Mouse (Mus musculus) limb, embryonic 11.5 days (tissue): ENCODE results near the gene Clec1b. TPM values are rescaled to one million over a fixed set of nuclear protein-coding genes. Genes with fewer than 3 reads are reported as not detected.

Experiments
- ATAC-seq: fragments of 200-750 bp; cut with Nextera tagmentation; 2 replicates; pipeline ENCODE4 v1.8.0; 2017; ENCODE audit warnings: low read depth; ENCODE audit not compliant: insufficient number of reproducible peaks, low FRiP score, low TSS enrichment
- DNase-seq: peaks from one replicate; pipeline ENCODE4 v3.0.0-alpha.2; 2015; ENCODE audit warnings: low spot score
- H3K27ac ChIP-seq: fragments of 300-500 bp; sonication (generic); replicated peaks from 2 replicates; pipeline ENCODE4 v1.5.1; 2014; ENCODE audit warnings: low read depth, mild to moderate bottlenecking, low read length
- H3K27me3 ChIP-seq: fragments of 300-500 bp; sonication (generic); 2 replicates; pipeline ENCODE4 v1.6.1; 2014; ENCODE audit warnings: mild to moderate bottlenecking, low read length, mixed read lengths; ENCODE audit not compliant: control insufficient read depth, insufficient read depth
- H3K36me3 ChIP-seq: fragments of 300-500 bp; sonication (generic); 2 replicates; pipeline ENCODE4 v1.6.1; 2014; ENCODE audit warnings: mild to moderate bottlenecking, low read length, moderate library complexity, mixed read lengths; ENCODE audit not compliant: control insufficient read depth, insufficient read depth
- H3K4me1 ChIP-seq: fragments of 300-500 bp; sonication (generic); 2 replicates; pipeline ENCODE4 v1.6.1; 2014; ENCODE audit warnings: low read length, mixed read lengths; ENCODE audit not compliant: control insufficient read depth, insufficient read depth
- H3K4me2 ChIP-seq: fragments of 300-500 bp; sonication (generic); 2 replicates; pipeline ENCODE4 v1.6.1; 2014; ENCODE audit warnings: low read depth, mild to moderate bottlenecking, moderate library complexity; ENCODE audit not compliant: severe bottlenecking
- H3K4me3 ChIP-seq: fragments of 300-500 bp; sonication (generic); 2 replicates; pipeline ENCODE4 v1.5.1; 2014; ENCODE audit warnings: low read depth, low read length
- H3K9ac ChIP-seq: fragments of 300-500 bp; sonication (generic); 2 replicates; pipeline ENCODE4 v1.6.1; 2014; ENCODE audit warnings: mild to moderate bottlenecking, low read length
- H3K9me3 ChIP-seq: fragments of 300-500 bp; sonication (generic); 2 replicates; pipeline ENCODE4 v1.6.1; 2016; ENCODE audit warnings: low read length; ENCODE audit not compliant: control insufficient read depth
- WGBS: fragments of 180-500 bp; shearing (Covaris S2); extraction: QIAGEN DNeasy Blood & Tissue Kit; methylation state at CpG from one replicate; pipeline ENCODE4 v1.1.7; 2014; 5-methylcytosine and 5-hydroxymethylcytosine counted together
- polyA plus RNA-seq: library from polyadenylated mRNA; unstranded; fragments of >200 nt; fragmentation: Nextera tagmentation; extraction: Ambion mirVana; gene quantifications from 2 replicates; pipeline ENCODE4 v1.2.1, GENCODE M21; 2014

The Clec1b gene
- polyA plus RNA-seq, 1 experiment from 2014 or later, result 6.0 TPM

GRCm38 (mm10) chr6:129369374-129370132, 27.5 kb upstream of the Clec1b start:
- Histone ChIP-seq H3K27ac (no peak overlapping the region), H3K9ac (no peak overlapping the region), H3K27me3 (no peaks in the 10 kb centered on the region), H3K4me2 (no peak overlapping the region), H3K36me3 (no peaks in the 10 kb centered on the region), H3K4me1 (no peaks in the 10 kb centered on the region), H3K4me3 (no peak overlapping the region), H3K9me3 (no peaks in the 10 kb centered on the region)
- 70% methylated on average over 7 of the region's 7 CpGs for WGBS
- no peak for ATAC-seq
- no peak for DNase-seq

GRCm38 (mm10) chr6:129374937-129375471, 22.1 kb upstream of the Clec1b start:
- no peaks in the 10 kb centered on the region for H3K27me3 ChIP-seq
- H3K9me3 ChIP-seq, result no peaks in the 10 kb centered on the region
- no peak overlapping the region for H3K4me3 ChIP-seq
- no peak overlapping the region for H3K4me2 ChIP-seq
- ATAC-seq (no peak), DNase-seq (no peak)
- no peak overlapping the region for H3K27ac ChIP-seq
- H3K4me1 ChIP-seq, result no peaks in the 10 kb centered on the region
- 83% methylated on average over 2 of the region's 2 CpGs for WGBS
- no peak overlapping the region for H3K9ac ChIP-seq
- H3K36me3 ChIP-seq, result no peaks in the 10 kb centered on the region

- Histone ChIP-seq H3K27ac (no peak overlapping the region), H3K27me3 (no peaks in the 10 kb centered on the region), H3K36me3 (no peaks in the 10 kb centered on the region), H3K4me1 (no peaks in the 10 kb centered on the region), H3K4me2 (no peak overlapping the region), H3K9ac (no peak overlapping the region), H3K9me3 (no peaks in the 10 kb centered on the region), H3K4me3 (no peak overlapping the region)
- ATAC-seq, result no peak
- 79% methylated on average over 4 of the region's 4 CpGs for WGBS
- no peak for DNase-seq
These were observed 16.6 kb upstream of the Clec1b start for GRCm38 (mm10) chr6:129380454-129380853.

GRCm38 (mm10) chr6:129381736-129382135, 15.4 kb upstream of the Clec1b start:
- 88% methylated on average over 1 of the region's 1 CpGs for WGBS
- Histone ChIP-seq H3K36me3 (no peaks in the 10 kb centered on the region), H3K27me3 (no peaks in the 10 kb centered on the region), H3K9ac (no peak overlapping the region), H3K27ac (no peak overlapping the region), H3K4me2 (no peak overlapping the region), H3K4me1 (no peaks in the 10 kb centered on the region), H3K9me3 (no peaks in the 10 kb centered on the region), H3K4me3 (no peak overlapping the region)
- ATAC-seq (no peak), DNase-seq (no peak)

- ATAC-seq (no peak), DNase-seq (no peak)
- Histone ChIP-seq H3K27me3 (no peaks in the 10 kb centered on the region), H3K36me3 (no peaks in the 10 kb centered on the region), H3K4me1 (no peaks in the 10 kb centered on the region), H3K4me3 (no peak overlapping the region), H3K9ac (no peak overlapping the region), H3K4me2 (no peak overlapping the region), H3K27ac (no peak overlapping the region), H3K9me3 (no peaks in the 10 kb centered on the region)
- WGBS, result 86% methylated on average over 3 of the region's 3 CpGs
These were observed 13.6 kb upstream of the Clec1b start for GRCm38 (mm10) chr6:129383466-129383865.

GRCm38 (mm10) chr6:129385000-129385399, 12.1 kb upstream of the Clec1b start:
- no peak for ATAC-seq
- Histone ChIP-seq H3K4me2 (no peak overlapping the region), H3K27ac (no peak overlapping the region), H3K36me3 (no peaks in the 10 kb centered on the region), H3K4me3 (no peak overlapping the region), H3K9ac (no peak overlapping the region), H3K27me3 (no peaks in the 10 kb centered on the region), H3K4me1 (no peaks in the 10 kb centered on the region), H3K9me3 (no peaks in the 10 kb centered on the region)
- WGBS, result 86% methylated on average over 4 of the region's 4 CpGs
- DNase-seq, result no peak

GRCm38 (mm10) chr6:129385774-129386173, 11.3 kb upstream of the Clec1b start, which contains the start of gene Clec12b:
Clec12b (minus strand) TSS chr6:129385874.
- Histone ChIP-seq H3K9ac (no peak within 1 kb of the TSS), H3K4me3 (no peak within 1 kb of the TSS), H3K9me3 (no peaks in the 10 kb centered on the region), H3K27me3 (no peaks in the 10 kb centered on the region), H3K27ac (no peak within 1 kb of the TSS), H3K36me3 (no peaks in the 10 kb centered on the region), H3K4me2 (no peak within 1 kb of the TSS), H3K4me1 (no peaks in the 10 kb centered on the region)
- ATAC-seq, result no peak
- DNase-seq, result no peak
- WGBS, result 88% methylated on average over 2 of the region's 2 CpGs

GRCm38 (mm10) chr6:129393087-129393720, 3.9 kb upstream of the Clec1b start:
- Histone ChIP-seq H3K36me3 (no peaks in the 10 kb centered on the region), H3K27ac (no peak overlapping the region), H3K27me3 (no peaks in the 10 kb centered on the region), H3K4me2 (no peak overlapping the region), H3K4me1 (no peaks in the 10 kb centered on the region), H3K4me3 (no peak overlapping the region), H3K9me3 (no peaks in the 10 kb centered on the region), H3K9ac (no peak overlapping the region)
- DNase-seq (no peak), ATAC-seq (no peak)
- WGBS, result 35% methylated on average over 2 of the region's 2 CpGs
